Mouse (Mus musculus) neural tube, embryonic 13.5 days (tissue): ENCODE measurements around the gene Ces2g. TPM values are rescaled to one million over a fixed set of nuclear protein-coding genes. Genes with fewer than 3 reads are reported as not detected.

Experiments
- ATAC-seq: fragments of 200-750 bp; cut with Nextera tagmentation; 2 replicates; pipeline ENCODE4 v1.8.0; 2017; ENCODE audit warnings: low read depth, mild to moderate bottlenecking, moderate TSS enrichment, moderate library complexity
- H3K27ac ChIP-seq: fragments of 300-500 bp; sonication (generic); replicated peaks from 2 replicates; pipeline ENCODE4 v1.5.1; 2015; ENCODE audit warnings: moderate library complexity, mild to moderate bottlenecking, inconsistent platforms
- H3K27me3 ChIP-seq: fragments of 300-500 bp; sonication (generic); 2 replicates; pipeline ENCODE4 v1.6.1; 2015; ENCODE audit warnings: mild to moderate bottlenecking, inconsistent platforms
- H3K36me3 ChIP-seq: fragments of 300-500 bp; sonication (generic); 2 replicates; pipeline ENCODE4 v1.6.1; 2015; ENCODE audit warnings: mild to moderate bottlenecking, inconsistent platforms
- H3K4me1 ChIP-seq: fragments of 300-500 bp; sonication (generic); replicated peaks from 2 replicates; pipeline ENCODE4 v1.6.1; 2015; ENCODE audit warnings: inconsistent platforms
- H3K4me2 ChIP-seq: fragments of 300-500 bp; sonication (generic); 2 replicates; pipeline ENCODE4 v1.6.1; 2015; ENCODE audit warnings: inconsistent platforms, mild to moderate bottlenecking, moderate library complexity
- H3K4me3 ChIP-seq: fragments of 300-500 bp; sonication (generic); 2 replicates; pipeline ENCODE4 v1.5.1; 2015; ENCODE audit warnings: mild to moderate bottlenecking, inconsistent platforms
- H3K9ac ChIP-seq: fragments of 300-500 bp; sonication (generic); 2 replicates; pipeline ENCODE4 v1.6.1; 2015; ENCODE audit warnings: moderate library complexity, mild to moderate bottlenecking, inconsistent platforms
- H3K9me3 ChIP-seq: fragments of 300-500 bp; sonication (generic); 2 replicates; pipeline ENCODE4 v1.6.1; 2016; ENCODE audit warnings: inconsistent platforms
- WGBS: fragments of 180-500 bp; shearing (Covaris S2); methylation state at CpG from one replicate; pipeline ENCODE4 v1.1.7; 2015; 5-methylcytosine and 5-hydroxymethylcytosine counted together
- polyA plus RNA-seq: library from polyadenylated mRNA; unstranded; fragments of >200 nt; fragmentation: Nextera tagmentation; extraction: Ambion mirVana; gene quantifications from 2 replicates; pipeline ENCODE4 v1.2.1, GENCODE M21; 2015

Ces2g gene
- polyA plus RNA-seq, 1 experiment from 2014 or later = not detected

DNA sequence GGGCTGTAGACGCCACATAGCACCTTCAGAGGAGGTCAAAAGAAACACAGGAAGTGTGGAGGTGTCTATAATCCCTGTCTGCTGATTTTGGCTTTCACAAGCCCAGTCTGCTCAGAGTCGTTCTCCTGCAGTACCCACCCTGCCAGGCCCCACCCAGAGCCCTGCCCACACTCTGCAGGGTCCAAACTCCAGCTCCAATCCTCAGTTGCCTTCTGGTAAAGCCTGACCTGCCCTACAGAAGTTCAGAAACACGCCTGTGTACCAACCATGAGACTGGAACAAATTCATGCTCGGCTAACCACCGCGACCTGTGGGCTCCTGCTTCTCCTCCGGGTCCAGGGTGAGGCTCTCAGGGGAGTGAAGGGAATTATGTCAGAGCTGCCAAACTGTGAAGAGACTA is 39.1 kb downstream of the Ces2g start, which contains the start of gene Ces2h:
Ces2h (plus strand) TSS at position 268 of the 400 bp plus-strand sequence.
- Histone ChIP-seq H3K4me2 (no peak within 1 kb of the TSS), H3K27me3 (no peaks in the 10 kb centered on the region), H3K4me3 (no peak within 1 kb of the TSS), H3K27ac (no peak within 1 kb of the TSS), H3K9ac (no peak within 1 kb of the TSS), H3K36me3 (no peaks in the 10 kb centered on the region), H3K9me3 (no peaks in the 10 kb centered on the region), H3K4me1 (no peaks in the 10 kb centered on the region)
- no peak for ATAC-seq
- 84% methylated on average over 7 of the region's 7 CpGs for WGBS

DNA sequence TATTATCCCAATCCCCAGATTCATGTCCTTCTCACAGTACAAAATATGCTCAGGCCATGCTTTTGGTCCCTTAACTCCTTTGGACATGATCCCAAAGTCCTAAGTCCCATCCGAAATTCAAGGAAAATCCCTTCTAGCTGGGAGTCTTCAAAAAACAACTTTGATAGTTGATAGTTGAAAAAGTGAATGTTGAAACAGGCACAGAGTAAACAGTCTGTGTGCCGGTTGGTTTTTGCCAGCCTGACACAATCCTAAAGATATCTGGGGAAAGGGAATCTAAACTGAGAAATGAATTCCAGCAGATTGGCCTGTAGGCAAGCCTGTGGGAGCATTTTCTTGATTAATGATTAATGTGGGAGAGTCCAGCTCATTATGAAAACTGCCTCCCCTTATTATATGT is 48.5 kb downstream of the Ces2g start:
- Histone ChIP-seq H3K4me3 (no peak overlapping the region), H3K4me1 (no peaks in the 10 kb centered on the region), H3K27ac (no peak overlapping the region), H3K9ac (no peak overlapping the region), H3K4me2 (no peak overlapping the region), H3K36me3 (no peaks in the 10 kb centered on the region), H3K9me3 (no peaks in the 10 kb centered on the region), H3K27me3 (no peaks in the 10 kb centered on the region)
- no peak for ATAC-seq
- WGBS = 93% methylated on average over 2 of the region's 2 CpGs

DNA sequence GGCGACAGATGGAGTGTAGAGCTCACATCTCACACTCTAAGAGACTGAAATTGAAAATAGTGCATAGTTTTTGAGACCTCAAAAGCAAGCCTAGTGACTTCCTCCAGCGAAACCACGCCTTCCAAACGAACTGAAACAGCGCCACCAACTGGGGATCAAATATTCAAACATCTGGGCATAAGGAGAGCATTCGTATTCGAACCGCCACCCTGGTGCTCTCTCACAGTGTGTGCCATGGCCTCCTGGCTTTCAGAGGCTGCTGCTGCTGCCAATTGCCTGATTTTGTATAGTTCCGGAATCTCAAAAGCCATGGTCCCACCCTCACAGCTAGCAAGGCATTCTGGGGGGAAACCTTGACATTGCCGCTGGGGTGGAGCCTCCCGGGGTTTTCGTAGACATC is 49.6 kb downstream of the Ces2g start:
- no peaks in the 10 kb centered on the region for H3K36me3 ChIP-seq
- H3K27ac ChIP-seq = no peak overlapping the region
- H3K4me2 ChIP-seq = no peak overlapping the region
- no peak for ATAC-seq
- no peaks in the 10 kb centered on the region for H3K27me3 ChIP-seq
- no peaks in the 10 kb centered on the region for H3K4me1 ChIP-seq
- no peak overlapping the region for H3K9ac ChIP-seq
- H3K4me3 ChIP-seq = no peak overlapping the region
- WGBS = 81% methylated on average over 12 of the region's 12 CpGs
- H3K9me3 ChIP-seq = no peaks in the 10 kb centered on the region

DNA sequence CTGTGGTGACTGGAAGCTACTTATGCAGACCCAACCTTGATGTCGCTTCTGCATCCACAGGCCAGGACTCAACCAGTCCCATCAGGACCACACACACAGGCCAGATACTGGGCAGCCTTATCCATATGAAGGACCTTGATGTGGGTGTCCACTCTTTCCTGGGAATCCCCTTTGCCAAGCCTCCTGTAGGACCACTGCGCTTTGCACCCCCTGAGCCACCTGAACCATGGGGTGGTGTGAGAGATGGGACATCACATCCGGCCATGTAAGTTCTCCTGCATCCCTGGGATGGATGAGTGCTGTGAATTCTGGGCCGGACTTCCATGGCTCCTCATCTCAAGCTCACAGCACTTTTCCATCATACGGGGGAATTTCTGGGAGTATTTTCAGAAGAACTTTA is 52.9 kb downstream of the Ces2g start:
- ATAC-seq = no peak
- no peak overlapping the region for H3K27ac ChIP-seq
- WGBS = 87% methylated on average over 5 of the region's 5 CpGs

More for the DNA sequence above, 52.9 kb downstream of the Ces2g start:
- no peaks in the 10 kb centered on the region for H3K27me3 ChIP-seq
- H3K36me3 ChIP-seq = no peaks in the 10 kb centered on the region
- no peaks in the 10 kb centered on the region for H3K4me1 ChIP-seq
- no peaks in the 10 kb centered on the region for H3K9me3 ChIP-seq
- no peak overlapping the region for H3K9ac ChIP-seq
- no peak overlapping the region for H3K4me3 ChIP-seq
- H3K4me2 ChIP-seq = no peak overlapping the region

Other genes with a start within 250 kb of the Ces2g start
- not detected in 2 replicates for gene Ces2a, start 227.7 kb upstream of the Ces2g start, polyA plus RNA-seq
- gene Ces2b, start 130.1 kb upstream of the Ces2g start, polyA plus RNA-seq = 0.13 and 0.15 TPM in 2 replicates
- gene Ces2c, start 114.7 kb upstream of the Ces2g start, polyA plus RNA-seq = not detected in 2 replicates
- gene Ces2e, start 35.5 kb upstream of the Ces2g start, polyA plus RNA-seq = not detected in 2 replicates
- gene Ces2f, start 14.4 kb upstream of the Ces2g start, polyA plus RNA-seq = not detected in 2 replicates
- not detected in 2 replicates for gene Ces2h, start 39.1 kb downstream of the Ces2g start, polyA plus RNA-seq
- not detected in 2 replicates for gene Ces3a, start 86.9 kb downstream of the Ces2g start, polyA plus RNA-seq
- gene Ces3b, start 122.0 kb downstream of the Ces2g start, polyA plus RNA-seq = not detected in 2 replicates
- gene Ces4a, start 170.1 kb downstream of the Ces2g start, polyA plus RNA-seq = not detected in 2 replicates
- gene Cbfb, start 209.0 kb downstream of the Ces2g start, polyA plus RNA-seq = 59.1 and 66.6 TPM in 2 replicates